Mouse (Mus musculus) G1E (cell line): ENCODE measurements around the gene Sema6c. TPM values are rescaled to one million over a fixed set of nuclear protein-coding genes. Genes with fewer than 3 reads are reported as not detected.

Source experiments
- ATAC-seq: 2 replicates; pipeline ENCODE4 v1.8.0; 2016; ENCODE audit warnings: mild to moderate bottlenecking; ENCODE audit not compliant: insufficient number of reproducible peaks, poor library complexity, low FRiP score, severe bottlenecking; ENCODE audit errors: extremely low read depth
- DNase-seq: peaks from one replicate; pipeline ENCODE4 v3.0.0; 2012; ENCODE audit warnings: low spot score
- H3K27me3 ChIP-seq: 2 replicates; pipeline ENCODE4 v1.6.1; 2012; ENCODE audit warnings: mild to moderate bottlenecking, low read length, inconsistent platforms; ENCODE audit not compliant: insufficient read depth
- H3K36me3 ChIP-seq: replicated peaks from 2 replicates; pipeline ENCODE3; 2012; ENCODE audit warnings: mild to moderate bottlenecking, inconsistent platforms
- H3K4me1 ChIP-seq: 2 replicates; pipeline ENCODE4 v1.6.1; 2012; ENCODE audit warnings: low read depth, low read length, inconsistent platforms, mixed read lengths; ENCODE audit not compliant: insufficient read depth
- H3K4me3 ChIP-seq: 2 replicates; pipeline ENCODE4 v1.5.1; 2012; ENCODE audit warnings: low read depth, mild to moderate bottlenecking, inconsistent platforms, low read length, moderate library complexity, mixed read lengths
- H3K9me3 ChIP-seq: replicated peaks from 2 replicates; pipeline ENCODE4 v1.6.1; 2012; ENCODE audit warnings: inconsistent platforms
- CTCF ChIP-seq: IDR thresholded peaks from 2 replicates; pipeline ENCODE4 v1.5.1; 2012; ENCODE audit warnings: low read depth, low read length, inconsistent platforms, mixed read lengths
- GATA1 ChIP-seq: IDR thresholded peaks from 2 replicates; pipeline ENCODE4 v1.6.1; 2012; ENCODE audit warnings: borderline replicate concordance, low read length, inconsistent platforms, mixed read lengths
- GATA2 ChIP-seq: IDR thresholded peaks from 2 replicates; pipeline ENCODE4 v1.6.1; 2012; ENCODE audit warnings: low read depth, low read length, inconsistent platforms, borderline replicate concordance
- POLR2AphosphoS5 ChIP-seq: IDR thresholded peaks from 2 replicates; pipeline ENCODE4 v1.6.1; 2012; ENCODE audit warnings: low read depth, low read length, inconsistent platforms; ENCODE audit not compliant: insufficient replicate concordance
- TAL1 ChIP-seq: conservative IDR thresholded peaks from 2 replicates; pipeline ENCODE4 v1.6.1; 2012; ENCODE audit warnings: low read depth, low read length, inconsistent platforms, mixed read lengths
- polyA plus RNA-seq: library from polyadenylated mRNA; stranded (reverse); fragments of >175 nt; gene quantifications from 2 replicates; pipeline ENCODE4 v1.2.3, GENCODE M21; 2012
- total RNA-seq, 2 experiments: library from RNA; stranded (forward) in 1 of 2; stranded (reverse) in 1 of 2; fragments of 200-1000 nt in 1 of 2; fragments of >200 nt in 1 of 2; fragmentation: Nextera tagmentation in 1 of 2; gene quantifications; 2 replicates each; pipeline ENCODE4 v1.2.3; 2014 to 2017

The Sema6c gene
- total and polyA plus RNA-seq, 3 experiments: 0.71 to 3.4 (median 1.6) TPM

- peaks cover 39% of the 10 kb centered on the region for H3K4me1 ChIP-seq
- DNase-seq: no peak
- H3K27me3 ChIP-seq: no peaks in the 10 kb centered on the region
- no peak overlapping the region for H3K4me3 ChIP-seq
- no peak for TF ChIP-seq GATA1
- TF ChIP-seq GATA2: no peak
- no peak for TF ChIP-seq CTCF
- no peak for TF ChIP-seq POLR2AphosphoS5
- no peak for TF ChIP-seq TAL1
- H3K9me3 ChIP-seq: no peaks in the 10 kb centered on the region
- no peak for ATAC-seq
- H3K36me3 ChIP-seq: peaks cover 74% of the 10 kb centered on the region
These were observed 53.3 kb downstream of the Sema6c start for GRCm38 (mm10) chr3:95213609-95213975.

- H3K36me3 ChIP-seq: peaks cover 68% of the 10 kb centered on the region
- H3K4me3 ChIP-seq: peak overlapping the region; percentile 79
- no peak for DNase-seq
- peaks cover 46% of the 10 kb centered on the region for H3K4me1 ChIP-seq
- ATAC-seq: no peak
- TF ChIP-seq GATA2: no peak
- no peaks in the 10 kb centered on the region for H3K27me3 ChIP-seq
- no peaks in the 10 kb centered on the region for H3K9me3 ChIP-seq
These were observed 56.5 kb downstream of the Sema6c start for GRCm38 (mm10) chr3:95216655-95217254.

GRCm38 (mm10) chr3:95217255-95218134 lies 57.2 kb downstream of the Sema6c start, which contains the start of gene Gabpb2:
Gene Gabpb2 (minus strand): TSS chr3:95217916.
- Histone ChIP-seq H3K4me1 (peaks cover 46% of the 10 kb centered on the region), H3K4me3 (peak within 1 kb of the TSS; percentile 79), H3K9me3 (no peaks in the 10 kb centered on the region), H3K36me3 (peaks cover 67% of the 10 kb centered on the region), H3K27me3 (no peaks in the 10 kb centered on the region)
- TF ChIP-seq TAL1 (no peak), POLR2AphosphoS5 (peak; percentile 89), CTCF (peak; percentile 93), GATA2 (no peak)
- DNase-seq: peak; percentile 99
- ATAC-seq: peak; percentile 79

GRCm38 (mm10) chr3:95218466-95219137 lies 58.3 kb downstream of the Sema6c start:
- peaks cover 49% of the 10 kb centered on the region for H3K4me1 ChIP-seq
- no peak for TF ChIP-seq POLR2AphosphoS5
- no peak for TF ChIP-seq TAL1
- TF ChIP-seq GATA2: no peak
- TF ChIP-seq CTCF: no peak
- TF ChIP-seq GATA1: no peak
- peaks cover 70% of the 10 kb centered on the region for H3K36me3 ChIP-seq
- H3K4me3 ChIP-seq: peak overlapping the region; percentile 79
- DNase-seq (peak; percentile 40), ATAC-seq (peak; percentile 24; the same call in 1 of the 2 replicates)
- H3K27me3 ChIP-seq: no peaks in the 10 kb centered on the region
- H3K9me3 ChIP-seq: no peaks in the 10 kb centered on the region

GRCm38 (mm10) chr3:95223041-95223440 lies 62.8 kb downstream of the Sema6c start:
- Histone ChIP-seq H3K9me3 (no peaks in the 10 kb centered on the region), H3K36me3 (peaks cover 64% of the 10 kb centered on the region), H3K4me1 (peaks cover 35% of the 10 kb centered on the region), H3K27me3 (no peaks in the 10 kb centered on the region), H3K4me3 (no peak overlapping the region)
- ATAC-seq: no peak
- no peak for TF ChIP-seq GATA2
- no peak for TF ChIP-seq CTCF
- TF ChIP-seq TAL1: no peak
- no peak for TF ChIP-seq POLR2AphosphoS5
- TF ChIP-seq GATA1: no peak
- no peak for DNase-seq

Other genes starting within 250 kb of the Sema6c start
Only the 20 nearest of the 22 such genes appear.
- gene Rfx5, start 206.4 kb upstream of the Sema6c start, total RNA-seq (2014; fragmentation: Nextera tagmentation): 27.8 and 36.2 TPM in 2 replicates
- gene Rfx5, start 206.4 kb upstream of the Sema6c start, total RNA-seq (2017): 21.8 and 24.3 TPM in 2 replicates
- 9.6 and 11.7 TPM in 2 replicates for gene Rfx5, start 206.4 kb upstream of the Sema6c start, polyA plus RNA-seq
- gene Pi4kb, start 185.7 kb upstream of the Sema6c start, total RNA-seq (2014; fragmentation: Nextera tagmentation): 39.8 and 70.6 TPM in 2 replicates
- 36.8 and 37.4 TPM in 2 replicates for gene Pi4kb, start 185.7 kb upstream of the Sema6c start, total RNA-seq (2017)
- 11.7 and 11.8 TPM in 2 replicates for gene Pi4kb, start 185.7 kb upstream of the Sema6c start, polyA plus RNA-seq
- gene Zfp687, start 145.0 kb upstream of the Sema6c start, total RNA-seq (2014; fragmentation: Nextera tagmentation): 44.7 and 52.9 TPM in 2 replicates
- gene Zfp687, start 145.0 kb upstream of the Sema6c start, total RNA-seq (2017): 22.4 and 27.5 TPM in 2 replicates
- gene Zfp687, start 145.0 kb upstream of the Sema6c start, polyA plus RNA-seq: 64.0 and 72.5 TPM in 2 replicates
- 92.0 and 92.7 TPM in 2 replicates for gene Psmd4, start 117.8 kb upstream of the Sema6c start, total RNA-seq (2014; fragmentation: Nextera tagmentation)
- gene Psmd4, start 117.8 kb upstream of the Sema6c start, total RNA-seq (2017): 374 and 411 TPM in 2 replicates
- 108 and 177 TPM in 2 replicates for gene Psmd4, start 117.8 kb upstream of the Sema6c start, polyA plus RNA-seq
- gene Pip5k1a, start 53.5 kb upstream of the Sema6c start, total RNA-seq (2014; fragmentation: Nextera tagmentation): 67.5 and 67.6 TPM in 2 replicates
- 39.3 and 40.1 TPM in 2 replicates for gene Pip5k1a, start 53.5 kb upstream of the Sema6c start, total RNA-seq (2017)
- gene Pip5k1a, start 53.5 kb upstream of the Sema6c start, polyA plus RNA-seq: 21.9 and 30.0 TPM in 2 replicates
- 108 and 120 TPM in 2 replicates for gene Vps72, start 49.4 kb upstream of the Sema6c start, total RNA-seq (2014; fragmentation: Nextera tagmentation)
- gene Vps72, start 49.4 kb upstream of the Sema6c start, total RNA-seq (2017): 96.2 and 146 TPM in 2 replicates
- 274 and 307 TPM in 2 replicates for gene Vps72, start 49.4 kb upstream of the Sema6c start, polyA plus RNA-seq
- 9.9 and 11.7 TPM in 2 replicates for gene Tmod4, start 36.0 kb upstream of the Sema6c start, total RNA-seq (2014; fragmentation: Nextera tagmentation)
- gene Tmod4, start 36.0 kb upstream of the Sema6c start, total RNA-seq (2017): 3.3 and 4.5 TPM in 2 replicates
- gene Tmod4, start 36.0 kb upstream of the Sema6c start, polyA plus RNA-seq: 0.17 and 0.22 TPM in 2 replicates
- 85.9 and 107 TPM in 2 replicates for gene Scnm1, start 26.4 kb upstream of the Sema6c start, total RNA-seq (2014; fragmentation: Nextera tagmentation)
- gene Scnm1, start 26.4 kb upstream of the Sema6c start, total RNA-seq (2017): 76.8 and 81.5 TPM in 2 replicates
- 7.1 and 8.2 TPM in 2 replicates for gene Scnm1, start 26.4 kb upstream of the Sema6c start, polyA plus RNA-seq
- 5.9 and 7.0 TPM in 2 replicates for gene Lysmd1, start 26.4 kb upstream of the Sema6c start, total RNA-seq (2014; fragmentation: Nextera tagmentation)
- gene Lysmd1, start 26.4 kb upstream of the Sema6c start, total RNA-seq (2017): 10.7 and 11.1 TPM in 2 replicates
- gene Lysmd1, start 26.4 kb upstream of the Sema6c start, polyA plus RNA-seq: 5.6 and 7.4 TPM in 2 replicates
- gene Tnfaip8l2, start 18.1 kb upstream of the Sema6c start, total RNA-seq (2014; fragmentation: Nextera tagmentation): not detected in 2 replicates
- gene Tnfaip8l2, start 18.1 kb upstream of the Sema6c start, total RNA-seq (2017): 0.16 TPM in 1 of 2 replicates, not detected in the other
- gene Tnfaip8l2, start 18.1 kb upstream of the Sema6c start, polyA plus RNA-seq: not detected in 2 replicates
- 62.8 and 72.3 TPM in 2 replicates for gene Gabpb2, start 57.5 kb downstream of the Sema6c start, total RNA-seq (2014; fragmentation: Nextera tagmentation)
- gene Gabpb2, start 57.5 kb downstream of the Sema6c start, total RNA-seq (2017): 91.7 and 110 TPM in 2 replicates
- 3.9 and 6.2 TPM in 2 replicates for gene Gabpb2, start 57.5 kb downstream of the Sema6c start, polyA plus RNA-seq
- gene Cdc42se1, start 68.3 kb downstream of the Sema6c start, total RNA-seq (2014; fragmentation: Nextera tagmentation): 105 and 109 TPM in 2 replicates
- gene Cdc42se1, start 68.3 kb downstream of the Sema6c start, total RNA-seq (2017): 88.3 and 91.8 TPM in 2 replicates
- gene Cdc42se1, start 68.3 kb downstream of the Sema6c start, polyA plus RNA-seq: 128 and 150 TPM in 2 replicates
- gene Mllt11, start 71.7 kb downstream of the Sema6c start, total RNA-seq (2014; fragmentation: Nextera tagmentation): 7.7 and 8.1 TPM in 2 replicates
- 8.3 and 10.4 TPM in 2 replicates for gene Mllt11, start 71.7 kb downstream of the Sema6c start, total RNA-seq (2017)
- 3.3 and 4.1 TPM in 2 replicates for gene Mllt11, start 71.7 kb downstream of the Sema6c start, polyA plus RNA-seq
- 0.78 TPM in 1 of 2 replicates, not detected in the other for gene Gm128, start 81.1 kb downstream of the Sema6c start, total RNA-seq (2014; fragmentation: Nextera tagmentation)
- 0.12 TPM in 1 of 2 replicates, not detected in the other for gene Gm128, start 81.1 kb downstream of the Sema6c start, total RNA-seq (2017)
- gene Gm128, start 81.1 kb downstream of the Sema6c start, polyA plus RNA-seq: not detected in 2 replicates
- gene Bnipl, start 90.7 kb downstream of the Sema6c start, total RNA-seq (2014; fragmentation: Nextera tagmentation): not detected in 2 replicates
- 0.35 TPM in 1 of 2 replicates, not detected in the other for gene Bnipl, start 90.7 kb downstream of the Sema6c start, total RNA-seq (2017)
- 0.03 and 0.12 TPM in 2 replicates for gene Bnipl, start 90.7 kb downstream of the Sema6c start, polyA plus RNA-seq
- gene Mindy1, start 120.9 kb downstream of the Sema6c start, total RNA-seq (2014; fragmentation: Nextera tagmentation): 49.1 and 49.7 TPM in 2 replicates
- 31.4 and 36.0 TPM in 2 replicates for gene Mindy1, start 120.9 kb downstream of the Sema6c start, total RNA-seq (2017)
- 77.5 and 97.0 TPM in 2 replicates for gene Mindy1, start 120.9 kb downstream of the Sema6c start, polyA plus RNA-seq
- 32.3 and 33.5 TPM in 2 replicates for gene Prune1, start 121.6 kb downstream of the Sema6c start, total RNA-seq (2014; fragmentation: Nextera tagmentation)
- 14.7 and 15.1 TPM in 2 replicates for gene Prune1, start 121.6 kb downstream of the Sema6c start, total RNA-seq (2017)
- 3.8 and 4.8 TPM in 2 replicates for gene Prune1, start 121.6 kb downstream of the Sema6c start, polyA plus RNA-seq
- 15.2 and 29.8 TPM in 2 replicates for gene Anxa9, start 146.7 kb downstream of the Sema6c start, total RNA-seq (2014; fragmentation: Nextera tagmentation)
- gene Anxa9, start 146.7 kb downstream of the Sema6c start, total RNA-seq (2017): 9.4 and 10.3 TPM in 2 replicates
- 1.1 and 1.4 TPM in 2 replicates for gene Anxa9, start 146.7 kb downstream of the Sema6c start, polyA plus RNA-seq
- gene Cers2, start 154.3 kb downstream of the Sema6c start, total RNA-seq (2014; fragmentation: Nextera tagmentation): 284 and 285 TPM in 2 replicates
- gene Cers2, start 154.3 kb downstream of the Sema6c start, total RNA-seq (2017): 197 and 249 TPM in 2 replicates
- 459 and 654 TPM in 2 replicates for gene Cers2, start 154.3 kb downstream of the Sema6c start, polyA plus RNA-seq
- gene Setdb1, start 196.7 kb downstream of the Sema6c start, total RNA-seq (2014; fragmentation: Nextera tagmentation): 157 and 159 TPM in 2 replicates
- gene Setdb1, start 196.7 kb downstream of the Sema6c start, total RNA-seq (2017): 120 and 128 TPM in 2 replicates
- gene Setdb1, start 196.7 kb downstream of the Sema6c start, polyA plus RNA-seq: 66.1 and 72.8 TPM in 2 replicates